Mouse (Mus musculus): Measurements from ENCODE around the gene Babam2. TPM values are rescaled to one million over a fixed set of nuclear protein-coding genes. Genes with fewer than 3 reads are reported as not detected.
A peak's percentile ranks its signal among the peaks of the same experiment; 100 is the strongest.

Gene Babam2
- polyA plus RNA-seq, 1 experiment from 2014 or later = 53.2 TPM

DNA sequence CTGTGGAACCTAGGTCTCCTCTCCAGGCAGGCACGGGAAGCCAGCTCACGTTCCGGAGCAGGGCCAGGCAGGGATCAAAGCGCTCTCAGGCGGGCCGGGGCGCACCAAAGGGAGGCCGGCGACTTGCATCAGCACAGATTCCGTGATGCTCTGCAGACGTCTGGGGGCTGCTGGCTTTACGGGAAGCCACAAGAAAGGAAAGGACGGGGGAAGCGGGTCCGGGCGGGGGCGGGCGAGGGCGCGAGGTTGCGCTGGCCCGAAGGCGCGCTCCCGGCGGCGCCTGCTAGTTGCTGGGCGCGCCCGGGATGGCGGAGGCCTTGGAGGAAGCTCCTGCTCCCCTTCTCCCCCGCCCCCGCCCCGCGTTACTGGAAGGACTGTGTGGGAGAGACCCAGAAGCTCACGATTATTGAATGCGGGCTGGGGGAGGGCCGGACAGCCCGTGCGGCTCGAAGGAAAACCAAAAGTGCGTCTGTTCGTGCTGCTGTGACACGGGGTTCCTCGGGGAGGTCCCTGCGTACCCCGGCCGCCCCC lies 435.6 kb downstream of the Babam2 start:
- Histone ChIP-seq H3K36me3 (replicated peaks) (no peaks in the 10 kb centered on the region), H3K4me2 (peak overlapping the region; percentile 88), H3K9me3 (no peaks in the 10 kb centered on the region), H3K4me3 (peak overlapping the region; percentile 63), H3K27ac (0 out of 2 replicates have a peak overlapping the region, but pooled peaks have one; percentile 20), H3K4me1 (peaks cover 34% of the 10 kb centered on the region), H3K27me3 (replicated peaks) (peaks cover 47% of the 10 kb centered on the region), H3K9ac (peak overlapping the region; percentile 47)
- WGBS = under 1% methylated on average over 45 of the region's 48 CpGs
- peak; percentile 13 for ATAC-seq (replicated peaks)

DNA sequence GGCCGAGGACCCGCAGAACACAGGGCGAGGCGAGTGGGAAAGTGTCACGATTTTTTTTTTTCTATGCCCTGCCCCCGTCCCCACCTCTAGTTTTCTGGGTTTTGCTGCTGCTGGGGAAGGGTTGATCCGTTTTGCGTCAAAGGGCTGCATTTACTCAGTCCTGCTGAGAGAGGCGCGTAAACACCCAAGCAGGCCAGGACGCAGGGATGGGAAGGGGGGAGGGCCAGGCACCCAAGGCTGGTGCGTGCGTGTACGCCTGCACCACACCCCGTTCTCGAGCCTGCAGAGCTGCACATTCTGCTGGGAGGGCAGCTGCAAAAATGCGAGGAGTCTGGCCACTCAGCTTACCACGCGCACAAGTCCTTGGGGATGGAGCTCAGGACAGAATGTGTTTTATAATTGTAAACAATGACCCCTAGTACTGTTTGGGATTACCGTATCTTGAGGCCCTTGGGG lies 436.1 kb downstream of the Babam2 start:
- no peaks in the 10 kb centered on the region for H3K9me3 ChIP-seq
- H3K27me3 ChIP-seq (replicated peaks) = peaks cover 52% of the 10 kb centered on the region
- no peaks in the 10 kb centered on the region for H3K36me3 ChIP-seq (replicated peaks)
- H3K27ac ChIP-seq = no peak overlapping the region
- peaks cover 34% of the 10 kb centered on the region for H3K4me1 ChIP-seq
- ATAC-seq (replicated peaks) = no peak
- peak overlapping the region; percentile 47 for H3K9ac ChIP-seq
- H3K4me3 ChIP-seq = peak overlapping the region; percentile 63
- under 1% methylated on average over 20 of the region's 20 CpGs for WGBS
- H3K4me2 ChIP-seq = peak overlapping the region; percentile 88

DNA sequence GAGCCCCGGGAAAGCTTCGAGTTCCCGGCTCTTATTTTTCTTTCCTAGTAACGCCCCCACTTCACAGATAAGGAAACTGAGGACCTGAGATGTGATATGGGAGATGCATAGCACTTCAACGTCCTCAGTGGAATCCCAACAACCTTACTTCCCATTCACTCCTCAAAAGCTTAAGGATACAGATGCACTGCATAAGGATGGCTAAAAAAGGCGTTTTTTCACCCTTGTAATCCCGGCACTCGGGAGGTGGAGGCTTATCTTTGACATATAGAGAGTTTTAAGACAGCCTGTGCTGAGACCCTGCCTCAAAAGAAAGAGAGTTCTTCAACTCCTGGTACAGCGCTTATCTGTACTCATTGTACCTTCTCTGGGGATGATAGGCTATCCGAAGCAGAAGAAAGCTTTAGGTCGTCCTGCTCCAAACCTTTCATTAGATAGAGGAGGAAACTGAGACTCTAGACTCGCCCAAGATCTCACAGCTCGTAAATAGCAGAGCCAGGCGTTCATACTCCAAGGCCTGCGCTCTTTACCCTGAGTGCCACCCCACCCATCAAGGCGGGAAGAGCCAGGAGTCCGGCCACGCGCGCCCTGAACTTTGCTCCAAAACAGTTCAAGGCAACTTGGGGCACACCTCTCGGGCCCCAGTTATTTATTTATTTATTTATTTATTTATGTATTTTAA lies 436.7 kb downstream of the Babam2 start:
- Histone ChIP-seq H3K27me3 (replicated peaks) (peaks cover 56% of the 10 kb centered on the region), H3K27ac (no peak overlapping the region), H3K4me3 (peak overlapping the region; percentile 63), H3K4me1 (peaks cover 34% of the 10 kb centered on the region), H3K36me3 (replicated peaks) (no peaks in the 10 kb centered on the region), H3K9ac (0 out of 2 replicates have a peak overlapping the region, but pooled peaks have one; percentile 47), H3K4me2 (peak overlapping the region; percentile 88), H3K9me3 (no peaks in the 10 kb centered on the region)
- no peak for ATAC-seq (replicated peaks)
- WGBS = 2% methylated on average over 21 of the region's 21 CpGs

Small RNA genes within 50 kb of the gene (microRNA-seq; reads per million reads assigned to microRNA genes)
- not detected for gene Mir3473e

Other genes with a start within 250 kb of the Babam2 start
- 141 and 145 TPM in 2 replicates for gene Zfp512, start 245.3 kb upstream of the Babam2 start, polyA plus RNA-seq (2015; fragmentation: Nextera tagmentation; extraction: Ambion mirVana)
- not detected in 2 replicates for gene 4930548H24Rik, start 211.9 kb upstream of the Babam2 start, polyA plus RNA-seq (2015; fragmentation: Nextera tagmentation; extraction: Ambion mirVana)
- gene Gpn1, start 202.9 kb upstream of the Babam2 start, polyA plus RNA-seq (2015; fragmentation: Nextera tagmentation; extraction: Ambion mirVana) = 79.8 and 81.6 TPM in 2 replicates
- 36.2 and 37.0 TPM in 2 replicates for gene Slc4a1ap, start 170.7 kb upstream of the Babam2 start, polyA plus RNA-seq (2015; fragmentation: Nextera tagmentation; extraction: Ambion mirVana)
- 27.8 and 27.9 TPM in 2 replicates for gene Supt7l, start 169.9 kb upstream of the Babam2 start, polyA plus RNA-seq (2015; fragmentation: Nextera tagmentation; extraction: Ambion mirVana)
- 176 and 183 TPM in 2 replicates for gene Mrpl33, start 100.7 kb upstream of the Babam2 start, polyA plus RNA-seq (2015; fragmentation: Nextera tagmentation; extraction: Ambion mirVana)
- gene Rbks, start 57 bp upstream of the Babam2 start, polyA plus RNA-seq (2015; fragmentation: Nextera tagmentation; extraction: Ambion mirVana) = 1.7 and 2.0 TPM in 2 replicates